Mouse (Mus musculus) adrenal gland (tissue): ENCODE measurements at regions not wholly inside any gene's neighbourhood (a gene's known extent, or its start where the extent isn't known, plus 50 kb on each side); places are given as distances from the start of the nearest gene placed in this dataset.

ENCODE experiments used
- intact Hi-C: fragments of 180-260 bp; cut with DNase I; formaldehyde crosslinking; loops from one replicate; pipeline ENCODE4 v1.15.1; 2025

DNA sequence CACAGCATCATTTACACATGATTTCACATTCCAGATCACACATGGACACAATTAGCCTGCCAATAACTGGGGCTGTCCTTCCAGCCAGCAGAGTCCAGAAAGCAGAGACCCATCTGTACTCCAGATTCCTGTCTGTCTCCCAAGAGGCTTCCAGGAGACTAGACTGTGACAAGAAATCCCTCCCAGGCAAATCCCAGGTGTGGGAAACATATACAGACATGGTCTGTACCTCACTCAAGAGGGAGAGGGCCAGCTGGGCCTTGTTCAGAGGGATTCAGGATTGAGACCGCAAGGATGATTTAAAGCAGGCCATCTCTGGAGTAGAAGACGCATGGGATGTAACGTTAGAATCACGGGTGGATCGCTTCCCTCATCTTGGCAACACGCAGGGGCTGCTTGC, 182.7 kb upstream of the Prr30 start:
- intact Hi-C loops, result no loop called here

DNA sequence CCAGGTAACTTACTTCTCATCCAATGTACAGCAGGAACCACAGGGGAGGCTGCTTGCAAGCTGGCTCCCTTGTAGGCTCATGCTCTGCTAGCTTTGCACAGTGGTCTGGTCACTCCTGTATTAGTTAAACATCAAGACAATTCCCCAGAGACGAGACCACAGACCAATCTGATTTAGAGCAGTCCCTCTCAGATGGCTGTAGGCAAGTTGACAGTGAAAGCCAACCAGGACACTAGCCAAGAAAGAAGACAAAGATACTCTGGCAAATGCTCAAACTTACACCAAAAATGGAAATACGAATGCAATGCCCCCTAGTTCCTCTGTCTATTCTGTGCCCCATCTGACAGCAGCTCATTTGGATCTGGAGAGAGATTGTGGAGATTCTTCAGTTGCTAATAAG, 181.8 kb upstream of the Prr30 start:
- intact Hi-C loops, result no loop called here

DNA sequence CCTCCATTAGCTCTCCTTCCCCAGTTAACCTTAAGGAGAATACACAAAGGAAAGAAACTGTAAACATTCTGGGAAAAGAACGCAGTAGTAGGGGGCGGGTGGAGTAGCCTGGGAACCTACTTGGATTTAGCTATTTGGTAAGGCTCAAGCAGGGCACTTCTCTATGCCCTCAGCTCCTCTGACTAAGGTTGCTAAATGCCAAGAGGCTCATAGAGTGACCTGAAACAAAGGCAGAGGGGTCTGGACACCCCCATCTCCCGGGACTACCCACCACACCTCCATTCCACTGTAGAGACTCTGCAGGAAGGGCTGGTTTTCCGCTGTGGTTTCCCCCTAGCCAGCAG, 179.5 kb upstream of the Prr30 start:
- intact Hi-C loops, result loop anchor here (5.0 to 10.0 kb wide), 2 partner anchors 1375 to 1442 kb away; no protein-coding TSS in a partner anchor

DNA sequence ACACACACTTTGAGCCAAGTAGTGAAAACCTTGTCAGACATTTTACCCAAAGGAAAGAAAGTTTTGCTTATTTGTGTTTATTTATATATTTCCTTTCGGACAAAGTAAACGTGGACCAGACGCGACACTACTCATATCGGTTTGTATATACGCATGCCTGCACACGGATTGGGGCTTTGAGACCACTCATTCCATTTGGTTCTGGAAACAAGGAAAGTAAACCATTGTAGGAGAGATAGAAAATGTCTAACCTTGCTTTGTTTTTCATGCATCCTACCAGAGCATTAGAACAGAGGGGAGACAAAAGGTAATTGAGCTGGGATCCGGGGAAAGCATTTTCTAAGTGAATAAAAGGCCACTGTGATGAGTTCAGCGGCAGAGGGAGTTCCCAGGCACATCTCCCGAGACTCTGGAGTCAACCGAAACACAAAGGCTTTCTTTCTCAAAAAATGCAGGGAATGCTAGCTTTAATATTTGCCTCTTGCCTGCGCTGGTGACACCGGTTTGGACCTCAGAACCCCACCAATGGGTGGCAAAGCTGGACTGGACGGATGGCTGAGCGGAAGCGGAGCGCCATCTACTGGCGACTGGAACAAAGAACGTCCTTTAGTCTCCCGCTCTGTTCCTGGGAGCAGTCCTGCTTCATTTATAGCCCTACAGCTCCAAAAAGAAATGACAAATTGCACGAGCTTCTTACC, 179.0 kb upstream of the Prr30 start:
- intact Hi-C loops, result loop anchor here (5.0 to 10.0 kb wide), 2 partner anchors 1374 to 1442 kb away; no protein-coding TSS in a partner anchor

DNA sequence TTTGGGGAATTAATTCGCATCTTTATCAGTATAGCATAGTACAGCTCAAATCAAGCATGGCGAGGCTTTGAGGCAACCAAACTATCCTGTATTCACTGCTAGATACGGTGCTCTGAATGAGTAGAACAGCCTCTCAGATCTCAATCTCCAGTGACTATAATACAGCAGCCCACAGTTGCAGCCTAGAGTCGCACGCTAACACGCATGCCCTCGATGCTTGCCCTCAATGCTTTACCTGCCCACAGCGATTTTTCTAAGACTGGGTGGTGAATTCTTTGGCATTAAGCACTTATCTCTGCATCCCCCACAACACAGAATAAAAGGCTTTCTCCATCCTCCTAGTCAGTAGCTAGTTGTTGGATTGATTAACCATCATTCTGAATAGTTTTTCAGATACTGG, 178.4 kb upstream of the Prr30 start:
- intact Hi-C loops, result loop anchor here (5.0 to 10.0 kb wide), 2 partner anchors 1374 to 1441 kb away; no protein-coding TSS in a partner anchor

DNA sequence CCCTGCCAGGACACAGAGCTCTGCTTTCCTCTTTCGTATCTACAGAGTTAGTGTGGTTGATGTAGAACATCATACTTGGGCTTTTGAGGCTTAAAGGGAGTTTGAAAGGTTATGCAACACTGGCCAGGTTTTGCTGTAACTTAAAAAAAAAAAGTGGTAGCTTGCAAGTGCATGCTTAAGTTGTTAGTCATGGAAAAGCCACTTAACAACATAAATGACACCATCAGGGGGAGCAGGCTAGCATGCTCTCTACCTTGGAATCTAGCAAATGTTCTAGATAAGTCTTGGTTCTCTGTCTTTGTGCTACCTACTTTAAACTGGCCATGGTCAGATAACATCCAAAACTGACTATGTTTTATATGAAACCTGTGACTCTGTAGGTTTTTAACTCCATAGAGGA, 176.6 kb upstream of the Prr30 start:
- intact Hi-C loops, result loop anchor here (5.0 to 10.0 kb wide), 2 partner anchors 1372 to 1439 kb away; no protein-coding TSS in a partner anchor

DNA sequence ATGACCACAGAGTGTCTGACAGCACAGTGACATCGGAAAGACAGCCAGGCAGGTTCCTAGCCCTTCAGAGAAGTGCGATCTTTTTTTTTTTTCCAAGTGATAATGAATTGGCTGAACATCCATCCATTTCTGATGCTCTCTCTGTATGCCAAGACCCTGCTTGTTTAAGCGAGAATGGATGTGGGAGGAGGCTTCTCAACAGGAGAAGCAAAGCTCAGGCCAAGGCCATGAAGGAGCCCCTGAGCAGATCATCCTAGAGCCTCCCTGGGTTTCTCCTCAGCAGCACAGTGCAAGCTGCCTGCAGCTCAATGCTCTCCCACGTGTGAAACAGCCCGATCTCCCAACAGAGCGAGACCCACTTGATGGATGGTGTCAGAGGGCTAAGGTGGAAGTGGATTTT, 175.7 kb upstream of the Prr30 start:
- intact Hi-C loops, result loop anchor here (5.0 to 10.0 kb wide), 2 partner anchors 1371 to 1439 kb away; no protein-coding TSS in a partner anchor

DNA sequence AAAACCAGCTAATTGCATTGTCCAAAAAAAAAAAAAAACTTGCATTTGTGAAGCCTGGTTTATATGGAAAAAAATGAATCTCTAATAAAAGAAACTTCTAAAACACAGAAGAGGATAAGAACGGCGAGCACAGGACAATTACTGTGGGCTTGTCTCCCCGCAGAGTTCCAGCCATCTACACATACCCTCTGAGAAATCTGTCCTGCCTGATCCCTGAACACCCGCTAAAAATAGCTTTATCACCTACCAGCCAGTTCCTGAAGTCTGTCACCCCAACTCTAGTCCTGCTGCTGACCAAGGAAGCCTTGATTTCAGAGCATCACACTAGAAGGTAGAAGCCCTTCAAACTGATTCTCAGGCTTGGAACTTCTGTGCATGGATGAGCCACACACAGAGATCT, 173.7 kb upstream of the Prr30 start:
- intact Hi-C loops, result loop anchor here (10.0 kb wide), 1 partner anchor 1369 kb away; no protein-coding TSS in a partner anchor

DNA sequence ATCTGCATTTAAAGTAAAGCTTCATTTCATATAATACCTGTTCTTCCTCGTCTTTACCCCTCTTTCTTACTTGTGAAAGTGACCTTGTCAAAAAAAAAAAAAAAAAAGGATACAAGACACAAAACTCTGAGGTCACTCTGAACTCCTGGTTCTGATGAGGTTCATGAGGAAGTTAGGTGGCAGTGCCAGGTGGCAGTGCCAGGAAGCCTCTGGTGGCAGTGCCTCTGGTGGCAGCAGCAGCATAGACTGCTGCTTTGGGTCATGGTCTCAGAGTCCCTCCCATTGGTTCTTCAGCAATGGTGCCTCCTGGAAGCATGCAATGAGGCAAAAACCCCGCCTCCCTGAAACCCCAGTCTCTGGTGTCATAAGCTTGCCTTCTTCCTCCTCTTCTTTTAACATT, 159.7 kb upstream of the Prr30 start:
- intact Hi-C loops, result no loop called here

DNA sequence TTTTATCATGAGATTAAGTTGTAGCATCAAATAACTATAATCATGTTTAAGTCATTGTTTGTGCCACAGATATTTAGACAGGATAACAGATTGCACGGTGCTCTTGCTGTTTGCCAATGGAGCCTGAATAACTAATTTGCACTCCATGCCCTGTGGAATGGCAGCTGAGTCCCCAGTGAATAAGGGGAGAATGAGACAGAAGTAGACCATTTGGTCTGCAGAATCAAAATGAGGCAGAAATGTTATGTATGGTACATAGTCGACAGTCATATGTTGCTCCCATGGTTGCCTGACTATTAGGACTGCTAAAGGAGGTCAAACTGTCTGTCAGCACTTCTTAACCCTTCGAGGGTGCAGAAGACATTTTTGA, 152.9 kb upstream of the Prr30 start:
- intact Hi-C loops, result no loop called here

DNA sequence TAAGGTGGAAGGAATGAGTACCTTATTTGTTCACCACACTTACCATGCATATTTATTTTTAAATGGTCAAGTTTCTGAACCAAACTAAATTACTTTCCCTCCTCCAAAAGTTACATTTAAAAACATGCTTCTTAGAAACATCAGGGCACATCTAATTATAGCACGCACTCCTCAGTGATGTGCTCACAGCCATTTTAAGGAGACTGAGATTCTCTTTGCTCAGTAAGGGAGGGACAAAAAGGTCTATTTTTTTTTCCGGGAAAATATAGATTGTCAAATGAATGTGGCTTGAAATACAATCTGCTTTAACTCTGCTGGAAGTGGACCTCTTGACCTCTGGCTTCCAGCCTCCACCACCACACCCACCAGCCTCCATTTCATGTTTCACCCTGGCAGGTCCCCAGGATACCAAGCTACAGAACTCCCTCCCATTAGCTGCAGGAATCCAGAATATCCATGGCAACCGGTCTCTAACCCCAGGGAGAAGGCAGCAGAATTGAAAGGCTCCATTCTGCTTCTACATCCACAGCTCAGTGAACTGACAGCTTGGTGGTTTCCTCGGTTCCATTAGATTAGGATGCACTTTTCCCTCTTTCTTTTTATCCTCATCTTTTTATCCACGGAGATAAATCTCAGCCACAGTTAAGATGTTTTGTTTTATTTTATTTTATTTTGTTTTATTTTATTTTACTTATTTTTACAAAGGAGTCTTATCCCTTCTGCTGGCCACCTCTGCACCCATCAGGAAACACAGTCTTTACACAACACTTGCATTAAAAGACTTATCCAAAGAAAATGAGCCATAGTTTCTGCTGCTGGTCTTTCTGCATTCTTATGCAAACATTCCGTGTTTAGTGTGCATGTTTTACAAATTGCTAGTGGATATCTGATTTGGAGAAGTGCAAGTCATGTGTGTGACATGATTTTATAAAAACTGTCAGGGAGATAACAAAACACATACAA, 152.2 kb upstream of the Prr30 start:
- intact Hi-C loops, result no loop called here

DNA sequence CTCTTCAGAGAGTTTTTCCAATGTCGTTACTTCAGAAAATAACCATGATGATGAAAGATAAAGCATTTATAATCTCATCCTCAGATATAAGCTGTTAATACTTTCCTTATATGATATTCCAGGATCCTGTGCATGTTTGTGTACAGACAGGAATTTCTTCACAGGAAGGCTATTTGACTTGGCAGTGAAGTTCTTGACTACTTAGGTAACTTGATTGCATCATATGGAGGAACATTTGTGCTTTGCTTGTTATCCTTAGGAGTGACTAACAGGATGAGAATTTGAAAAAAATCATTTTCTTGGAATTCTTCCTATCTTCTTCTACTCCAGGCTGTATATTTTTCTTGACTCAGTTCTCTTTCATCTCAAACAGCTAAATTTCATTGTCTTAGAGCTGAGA, 140.2 kb upstream of the Prr30 start:
- intact Hi-C loops, result no loop called here

DNA sequence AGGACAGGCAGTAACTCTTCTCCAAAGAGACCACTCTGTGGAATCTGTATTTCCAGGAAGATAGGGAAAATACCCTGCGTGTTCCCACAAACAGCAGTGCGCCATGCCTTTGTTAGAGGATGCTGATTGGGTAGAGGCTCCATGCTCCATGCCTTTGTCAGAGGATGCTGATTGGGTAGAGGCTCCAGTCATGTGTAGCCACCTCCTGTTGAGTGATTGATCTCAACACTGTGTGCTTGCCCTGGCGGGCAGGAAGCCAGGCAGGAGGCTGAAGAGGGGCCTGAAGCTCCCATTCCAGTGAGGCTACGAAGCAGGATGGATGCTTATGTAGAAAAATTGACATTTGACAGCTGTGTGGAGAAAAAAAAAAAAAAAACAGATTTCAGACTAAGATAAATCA, 131.9 kb upstream of the Prr30 start:
- intact Hi-C loops, result no loop called here

DNA sequence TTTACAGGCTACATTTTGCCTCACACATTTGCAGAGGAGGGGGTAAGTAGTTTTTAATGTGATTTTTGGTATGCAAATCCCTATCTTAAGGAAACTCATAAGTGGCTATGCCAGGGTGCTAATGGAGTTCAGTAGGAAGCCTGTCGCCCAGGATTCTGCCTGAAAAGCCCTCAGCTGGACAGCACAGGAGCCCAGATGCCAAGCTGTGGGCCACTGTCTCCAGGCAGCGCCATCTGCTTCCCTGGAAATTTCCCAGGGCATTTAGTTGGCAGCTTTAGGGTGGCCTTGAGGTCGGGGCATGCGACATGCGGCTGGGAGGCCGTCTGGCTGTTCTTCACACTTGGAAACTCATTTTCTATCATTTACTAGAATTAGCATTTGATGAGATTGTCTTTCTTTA, 127.3 kb upstream of the Prr30 start:
- intact Hi-C loops, result no loop called here

DNA sequence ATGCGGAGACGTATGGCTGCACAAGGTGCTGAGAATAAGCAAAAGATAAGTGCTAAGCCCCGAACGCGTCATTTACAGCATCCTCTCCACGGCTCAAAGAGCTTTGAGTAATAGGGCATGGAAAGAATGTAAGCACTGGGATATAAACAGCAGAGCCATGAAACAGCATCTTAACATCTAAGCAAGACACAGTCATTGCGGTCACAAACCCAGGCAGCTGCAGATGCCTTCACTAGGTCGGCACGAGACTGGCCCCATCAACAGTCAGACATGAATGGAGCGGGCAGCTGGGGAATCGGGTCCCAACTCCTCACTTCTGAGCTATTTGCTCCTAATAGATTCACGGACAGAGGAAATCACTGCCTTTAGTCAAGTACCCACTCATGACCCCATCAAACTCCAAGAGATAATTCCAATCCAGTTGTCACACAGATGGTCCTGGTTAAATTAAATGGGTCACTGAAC, 126.4 kb upstream of the Prr30 start:
- intact Hi-C loops, result no loop called here

DNA sequence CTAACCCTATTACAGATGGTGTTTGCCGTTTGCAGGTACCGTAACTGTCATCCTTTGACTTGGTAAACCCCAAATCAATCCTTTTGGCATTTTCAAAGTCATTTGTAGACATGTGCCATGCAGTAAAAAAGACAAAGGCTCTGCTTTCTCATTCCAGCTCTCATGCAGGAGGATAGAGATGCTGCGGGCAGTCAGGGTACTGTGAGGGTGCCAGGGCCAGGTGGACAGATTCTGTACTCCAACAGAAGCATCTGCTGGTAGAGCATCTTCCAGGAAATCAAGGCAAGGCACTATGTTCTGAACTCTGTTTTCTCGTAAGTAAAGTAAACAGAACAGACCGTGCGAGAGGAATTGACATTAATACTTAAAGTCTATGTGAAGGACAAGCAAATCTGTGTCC, 123.2 kb upstream of the Prr30 start:
- intact Hi-C loops, result no loop called here

DNA sequence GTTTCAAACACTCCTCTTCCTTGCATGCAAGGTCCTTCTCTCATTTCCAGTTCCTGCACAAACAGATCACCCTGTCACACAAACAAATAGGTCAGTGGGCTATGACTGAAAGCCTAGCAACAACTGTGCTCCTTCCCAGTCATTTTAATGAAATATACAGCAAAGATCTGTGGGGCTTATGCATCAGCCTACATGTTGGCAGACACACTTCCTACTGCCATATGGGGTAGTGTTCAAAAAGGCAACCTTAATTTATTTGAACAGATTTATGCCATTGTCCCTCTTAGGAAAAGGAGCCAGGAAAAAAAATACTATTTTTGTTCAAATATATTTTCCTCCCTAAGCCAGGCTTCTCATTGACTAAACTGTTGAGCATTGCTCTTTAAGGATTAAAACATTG, 107.8 kb upstream of the Prr30 start:
- intact Hi-C loops, result no loop called here

DNA sequence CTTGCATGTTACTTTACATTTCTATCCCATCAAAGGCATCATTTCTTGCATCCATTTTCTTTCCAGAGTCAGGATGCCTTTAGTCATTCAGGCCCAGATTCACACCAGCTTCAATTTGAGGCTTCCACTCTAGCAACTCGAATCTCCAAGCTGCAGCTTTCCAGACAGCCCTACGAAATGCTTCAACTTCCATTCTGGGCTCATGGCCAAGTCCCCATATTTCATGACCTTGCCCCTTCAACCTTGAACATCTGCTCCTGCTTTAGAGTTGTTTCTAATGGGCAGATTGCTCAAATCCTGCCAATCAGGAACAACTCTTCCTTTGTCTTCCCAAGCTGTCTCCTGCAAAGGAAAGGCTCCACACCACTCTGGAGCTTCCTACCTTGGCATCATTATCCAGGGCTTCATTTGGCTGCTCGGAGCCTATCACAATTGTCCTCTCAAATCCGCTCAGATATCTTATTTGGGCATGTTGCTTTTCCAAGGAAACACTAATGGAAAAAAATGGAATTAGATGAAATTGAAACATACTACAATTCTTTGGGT, 104.4 kb upstream of the Prr30 start:
- intact Hi-C loops, result no loop called here

DNA sequence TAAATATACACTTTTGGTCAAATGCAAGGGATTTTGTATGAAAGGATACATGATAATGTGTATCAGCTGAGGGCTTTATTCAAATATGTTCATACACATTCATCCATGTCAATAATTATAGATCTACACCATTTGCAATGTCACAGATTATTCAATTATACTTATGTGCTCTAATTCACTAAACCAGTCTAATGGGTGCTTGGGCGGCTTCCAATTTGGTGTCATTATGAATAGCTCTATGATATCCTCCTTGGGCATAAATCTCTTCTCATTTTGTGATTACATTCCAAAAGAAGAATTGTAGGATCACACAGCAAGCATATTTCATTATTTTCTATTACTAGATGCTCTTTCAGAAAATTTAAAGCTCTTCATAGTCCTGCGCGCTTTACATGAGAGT, 97.7 kb upstream of the Prr30 start:
- intact Hi-C loops, result loop anchor here (10.0 kb wide), 1 partner anchor 413 kb away; no protein-coding TSS in a partner anchor

DNA sequence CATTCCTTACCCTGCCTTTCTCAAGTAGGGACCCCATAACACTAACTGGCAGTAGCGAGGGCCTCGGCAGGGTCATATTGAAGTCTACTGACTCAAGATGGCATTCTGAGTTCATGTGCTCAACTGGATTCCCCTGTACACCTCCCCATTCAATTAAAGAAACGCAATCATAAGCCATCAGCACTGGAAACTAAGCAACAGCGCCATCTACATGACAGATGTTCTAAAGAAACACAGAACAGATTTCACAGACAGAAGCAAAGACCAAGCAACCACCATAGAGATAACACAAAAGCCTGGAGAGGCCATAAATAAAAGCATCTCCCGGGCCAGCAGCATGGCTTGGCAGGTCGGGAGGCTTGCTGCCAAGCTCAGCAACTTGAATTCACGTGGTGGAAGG, 94.6 kb upstream of the Prr30 start:
- intact Hi-C loops, result loop anchor here (10.0 kb wide), 1 partner anchor 410 kb away; no protein-coding TSS in a partner anchor

DNA sequence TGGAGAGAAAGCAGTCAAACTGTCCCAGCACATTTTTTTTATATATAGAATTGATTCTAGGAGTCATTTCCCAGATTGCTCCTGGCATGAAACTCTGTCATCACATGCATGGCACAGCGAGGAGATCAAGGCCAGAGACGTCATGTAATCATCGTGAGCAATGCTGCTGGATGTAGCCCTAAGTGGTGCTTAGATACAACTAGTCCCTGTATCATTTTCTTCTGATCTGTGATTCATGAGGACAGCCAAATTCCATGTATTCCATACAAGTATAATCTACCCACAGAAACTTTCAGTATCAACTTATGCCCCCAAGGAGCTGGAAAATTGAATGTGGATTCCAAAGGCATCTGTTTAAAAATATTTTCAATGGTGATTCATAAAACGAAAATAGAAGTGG, 87.6 kb upstream of the Prr30 start:
- intact Hi-C loops, result no loop called here
